Mouse (Mus musculus) ES-E14 (cell line): ENCODE results near the gene B3gat3. TPM values are rescaled to one million over a fixed set of nuclear protein-coding genes. Genes with fewer than 3 reads are reported as not detected.
"Not testable (repeated sequence)": the region's sequence is repeated elsewhere in the genome, so short reads cannot be mapped to it uniquely, and the experiment has no call there.

ENCODE experiments used
- DNase-seq: peaks from one replicate; pipeline ENCODE4 v3.0.0-alpha.2; 2013; ENCODE audit warnings: low read depth, low spot score
- H3K27ac ChIP-seq: 2 replicates; pipeline ENCODE4 v1.5.1; 2012; ENCODE audit warnings: low read depth, mild to moderate bottlenecking, low read length, moderate library complexity, mixed read lengths; ENCODE audit not compliant: poor library complexity, insufficient read depth, severe bottlenecking
- H3K36me3 ChIP-seq: 2 replicates; pipeline ENCODE4 v1.6.1; 2012; ENCODE audit warnings: mild to moderate bottlenecking, low read length, moderate library complexity, mixed read lengths; ENCODE audit not compliant: control insufficient read depth, poor library complexity, insufficient read depth, severe bottlenecking
- H3K4me1 ChIP-seq, 2 experiments: fragments of 150-350 bp in 1 of 2; sonication (generic) in 1 of 2; 2 replicates each; pipeline ENCODE4 v1.6.1; 2012; ENCODE audit warnings: low read length in 2 of 2, mild to moderate bottlenecking in 1 of 2, mixed read lengths in 1 of 2; ENCODE audit not compliant: control insufficient read depth in 2 of 2, insufficient read depth in 2 of 2, poor library complexity in 1 of 2
- H3K4me3 ChIP-seq, 2 experiments: fragments of 150-350 bp in 1 of 2; sonication (generic) in 1 of 2; 2 replicates each; pipeline ENCODE4 v1.5.1; 2012; ENCODE audit warnings: low read length in 2 of 2, low read depth in 1 of 2, mild to moderate bottlenecking in 1 of 2, mixed read lengths in 1 of 2; ENCODE audit not compliant: insufficient read depth in 1 of 2, poor library complexity in 1 of 2, severe bottlenecking in 1 of 2
- H3K9ac ChIP-seq: 2 replicates; pipeline ENCODE4 v1.6.1; 2012; ENCODE audit warnings: low read depth, mild to moderate bottlenecking, low read length, mixed read lengths; ENCODE audit not compliant: poor library complexity, insufficient read depth, severe bottlenecking
- H3K9me3 ChIP-seq: fragments of 150-350 bp; sonication (generic); 2 replicates; pipeline ENCODE4 v1.6.1; 2012; ENCODE audit warnings: low read depth, mild to moderate bottlenecking, low read length; ENCODE audit not compliant: control insufficient read depth, insufficient read depth
- CHD2 ChIP-seq: IDR thresholded peaks from 2 replicates; pipeline ENCODE4 v1.6.1; 2014; ENCODE audit warnings: mild to moderate bottlenecking, low read depth, low read length, inconsistent platforms
- HCFC1 ChIP-seq: IDR thresholded peaks from 2 replicates; pipeline ENCODE4 v1.6.1; 2012; ENCODE audit warnings: low read length, inconsistent platforms, borderline replicate concordance; ENCODE audit not compliant: insufficient read depth
- MAFK ChIP-seq: IDR thresholded peaks from 2 replicates; pipeline ENCODE4 v1.6.1; 2014; ENCODE audit warnings: mild to moderate bottlenecking, low read depth, low read length, inconsistent platforms; ENCODE audit not compliant: insufficient read depth
- ZC3H11A ChIP-seq: IDR thresholded peaks from 2 replicates; pipeline ENCODE4 v1.6.1; 2012; ENCODE audit warnings: low read depth, mild to moderate bottlenecking, inconsistent platforms, low read length, borderline replicate concordance
- ZNF384 ChIP-seq: IDR thresholded peaks from 2 replicates; pipeline ENCODE4 v1.6.1; 2012; ENCODE audit warnings: low read depth, low read length, inconsistent platforms
- in situ Hi-C, 2 experiments: fragments of 600-800 bp; cut with MboI; formaldehyde crosslinking; loops; one replicate each; pipeline ENCODE4 v1.15.1; 2025; ENCODE audit warnings: low sequenced_read_pairs in 2 of 2, inconsistent platforms in 1 of 2; ENCODE audit not compliant: unreplicated experiment in 2 of 2
- total RNA-seq: library from RNA; depleted of rRNA; stranded (reverse); fragments of 300-350 nt; gene quantifications from 2 replicates; pipeline ENCODE4 v1.2.3, GENCODE M21; 2012; rRNA removed

B3gat3 gene
- total RNA-seq: 30.4 and 36.8 TPM in 2 replicates

GRCm38 (mm10) chr19:8920073-8920736 is at the start of gene B3gat3:
TSS of gene B3gat3 (plus strand) at chr19:8920374.
- peak within 1 kb of the TSS; percentile 94 to 96 for H3K4me3 ChIP-seq
- TF ChIP-seq CHD2 (no peak), ZC3H11A (no peak)
- in situ Hi-C loops: loop anchor here in 1 of 2 experiments (25.0 kb wide), 1 partner anchor 1692 kb away; the partner anchor contains the start of genes Ddb1 and Tkfc

GRCm38 (mm10) chr19:8870381-8870780 is 49.8 kb upstream of the B3gat3 start:
- H3K9me3 ChIP-seq, DNase-seq, H3K27ac ChIP-seq, H3K9ac ChIP-seq, H3K4me1 ChIP-seq: not testable (repeated sequence)
- Histone ChIP-seq H3K36me3 (peaks cover 22% of the 10 kb centered on the region), H3K4me3 (peak overlapping the region in 1 of 2 experiments; percentile 91; a peak in 1 of 4 replicates)
- in situ Hi-C loops: loop anchor here in 1 of 2 experiments (25.0 kb wide), 1 partner anchor 217 kb away; the partner anchor contains the start of gene Scgb1a1
- TF ChIP-seq ZNF384: peak; percentile 80

More at GRCm38 (mm10) chr19:8920073-8920736, at the start of gene B3gat3:
- peak; percentile 89 for DNase-seq
- H3K4me1 ChIP-seq: peaks cover 0 to 3% of the 10 kb centered on the region in 2 experiments; a peak in 1 of 4 replicates
- H3K36me3 ChIP-seq: peaks cover 6% of the 10 kb centered on the region
- no peaks in the 10 kb centered on the region for H3K9me3 ChIP-seq
- peak within 1 kb of the TSS; percentile 88 for H3K9ac ChIP-seq
- peak within 1 kb of the TSS; percentile 68 for H3K27ac ChIP-seq

- no peaks in the 10 kb centered on the region for H3K9me3 ChIP-seq
- in situ Hi-C loops: loop anchor here in 1 of 2 experiments (25.0 kb wide), 1 partner anchor 216 kb away; the partner anchor contains the start of gene Scgb1a1
- DNase-seq: no peak
Observed at GRCm38 (mm10) chr19:8870838-8871237, 49.3 kb upstream of the B3gat3 start.

GRCm38 (mm10) chr19:8871267-8872186 is 48.6 kb upstream of the B3gat3 start, which contains the start of gene Ubxn1:
TSS of gene Ubxn1 (plus strand) at chr19:8871496.
- no peaks in the 10 kb centered on the region; a peak in 2 of 4 replicates for H3K4me1 ChIP-seq

More at GRCm38 (mm10) chr19:8870838-8871237, 49.3 kb upstream of the B3gat3 start:
- peak overlapping the region; percentile 88 for H3K27ac ChIP-seq
- H3K36me3 ChIP-seq: peaks cover 25% of the 10 kb centered on the region
- no peaks in the 10 kb centered on the region; a peak in 2 of 4 replicates for H3K4me1 ChIP-seq
- peak overlapping the region; percentile 44 to 91 for H3K4me3 ChIP-seq
- H3K9ac ChIP-seq: peak overlapping the region; percentile 77
- TF ChIP-seq CHD2 (no peak), HCFC1 (no peak), ZNF384 (no peak), MAFK (no peak), ZC3H11A (no peak)

More at GRCm38 (mm10) chr19:8871267-8872186, 48.6 kb upstream of the B3gat3 start, which contains the start of gene Ubxn1:
- H3K4me3 ChIP-seq: peak within 1 kb of the TSS; percentile 91 to 95
- DNase-seq: peak; percentile 99
- in situ Hi-C loops: loop anchor here in 1 of 2 experiments (25.0 kb wide), 1 partner anchor 216 kb away; the partner anchor contains the start of gene Scgb1a1
- TF ChIP-seq MAFK (no peak), HCFC1 (peak; percentile 83), ZNF384 (0 out of 2 replicates have a peak, but pooled peaks have one; percentile 12)
- peak within 1 kb of the TSS; percentile 98 for H3K9ac ChIP-seq
- no peaks in the 10 kb centered on the region for H3K9me3 ChIP-seq
- H3K27ac ChIP-seq: peak within 1 kb of the TSS; percentile 88
- H3K36me3 ChIP-seq: peaks cover 25% of the 10 kb centered on the region
